In genomic region chr7:49616258-49616735, GRCm38 (mm10) we compare ENCODE assay signal across 8 mouse cellular contexts. TPM values are rescaled to one million over a fixed set of nuclear protein-coding genes. Genes with fewer than 3 reads are reported as not detected.
DNase-seq lines count a peak whose midpoint lies in the region; ATAC-seq lines count a peak whose summit lies in the region.

No protein-coding gene starts in this region.

- 2% methylated on average over 5 of the region's 7 CpGs for WGBS in heart, embryonic 10.5 days
- WGBS in kidney, embryonic 14.5 days, result 12% methylated on average over 5 of the region's 7 CpGs

- H3K27ac ChIP-seq in heart, embryonic 10.5 days, result no peak overlapping the region
- H3K27ac ChIP-seq in kidney, embryonic 14.5 days (ENCODE audit: low read depth, low read length), result no peak overlapping the region

- no peak overlapping the region; the same call in 1 of the 2 replicates for H3K4me2 ChIP-seq in kidney, embryonic 14.5 days (replicated peaks; ENCODE audit: low read depth, low read length)

- no peaks in the 10 kb centered on the region for H3K4me1 ChIP-seq in heart, embryonic 10.5 days
- no peaks in the 10 kb centered on the region for H3K4me1 ChIP-seq in kidney, embryonic 14.5 days (ENCODE audit: control insufficient read depth, insufficient read depth, low read length)

- H3K4me3 ChIP-seq in heart, embryonic 10.5 days, result peak overlapping the region; percentile 23; the same call in 1 of the 2 replicates
- no peak overlapping the region for H3K4me3 ChIP-seq in kidney, embryonic 14.5 days (ENCODE audit: low read length)

- ATAC-seq in kidney, embryonic 14.5 days (ENCODE audit: low FRiP score, low TSS enrichment), result peak; percentile 75

- no peak overlapping the region for H3K9ac ChIP-seq in kidney, embryonic 14.5 days (ENCODE audit: low read depth, low read length)

- no peaks in the 10 kb centered on the region for H3K36me3 ChIP-seq in heart, embryonic 10.5 days
- no peaks in the 10 kb centered on the region for H3K36me3 ChIP-seq in kidney, embryonic 14.5 days (ENCODE audit: control insufficient read depth, insufficient read depth, low read length)

- peaks cover 31% of the 10 kb centered on the region for H3K27me3 ChIP-seq in heart, embryonic 10.5 days (ENCODE audit: insufficient read depth, poor library complexity, severe bottlenecking)
- H3K27me3 ChIP-seq in kidney, embryonic 14.5 days (ENCODE audit: control insufficient read depth, insufficient read depth, low read length), result no peaks in the 10 kb centered on the region

- peak; percentile 56 for DNase-seq in gastrocnemius, adult 18-20 months (ENCODE audit: low spot score)
- no peak for DNase-seq in gastrocnemius, adult 8-10 months (ENCODE audit: low spot score in 2 of 2)
- DNase-seq in MN1 (ENCODE audit: low spot score), result peak; percentile 31
- DNase-seq in cerebellum, postnatal 36 days, result peak; percentile 59 to 62
- DNase-seq in heart, embryonic 10.5 days (ENCODE audit: low spot score), result no peak
- DNase-seq in lung, postnatal 10 days, result peak; percentile 73
- peak; percentile 82 for DNase-seq in retina, postnatal 1 day

- H3K9me3 ChIP-seq in heart, embryonic 10.5 days, result no peaks in the 10 kb centered on the region
- H3K9me3 ChIP-seq in kidney, embryonic 14.5 days (ENCODE audit: control insufficient read depth, low read length), result no peaks in the 10 kb centered on the region

RNA-seq across cellular contexts. Expression of gene Dbx1, which starts 20.4 kb away (rescaled TPM):
- total RNA-seq in gastrocnemius, adult 18-20 months (2021), result not detected
- not detected for total RNA-seq in gastrocnemius, adult 8-10 months (2022)
- polyA plus RNA-seq in heart, embryonic 10.5 days (2016; fragmentation: Nextera tagmentation; extraction: Ambion mirVana), result 0.06 TPM in 1 of 2 replicates, not detected in the other
- polyA plus RNA-seq in kidney, embryonic 14.5 days (2014; fragmentation: Nextera tagmentation; extraction: Ambion mirVana), result not detected in 2 replicates

Comparison
In these comparisons a context has a peak if more than half of its experiments do, and no peak if none do; other contexts are left out.
1. DNase-seq: peak in gastrocnemius, adult 18-20 months (single experiment), MN1 (single experiment), cerebellum, postnatal 36 days (2 of 2), lung, postnatal 10 days (single experiment) and retina, postnatal 1 day (single experiment); none in gastrocnemius, adult 8-10 months (0 of 2) and heart, embryonic 10.5 days (single experiment).